Mouse (Mus musculus) liver, adult 2 months (tissue): Measurements from ENCODE around the gene Rhoj.

Experiments used
- CTCF ChIP-seq: fragments of 200-500 bp; IDR thresholded peaks from 2 replicates; pipeline ENCODE4 v1.5.1; 2011; ENCODE audit warnings: low read depth, low read length, control low read depth
- POLR2A ChIP-seq: fragments of 200-500 bp; IDR thresholded peaks from 2 replicates; pipeline ENCODE4 v1.6.1; 2011; ENCODE audit warnings: low read length, control low read depth; ENCODE audit not compliant: insufficient read depth; ENCODE audit errors: extremely low read depth

- TF ChIP-seq CTCF, result no peak
- TF ChIP-seq POLR2A, result no peak
Measured at GRCm38 (mm10) chr12:75291556-75291955, 16.6 kb upstream of the Rhoj start.
